Mouse (Mus musculus): ENCODE measurements around the gene Chrm2. TPM values are rescaled to one million over a fixed set of nuclear protein-coding genes. Genes with fewer than 3 reads are reported as not detected.
A peak's percentile ranks its signal among the peaks of the same experiment; 100 is the strongest.

The Chrm2 gene
- polyA plus RNA-seq, 1 experiment from 2014 or later = 0.52 TPM

GRCm38 (mm10) chr6:36409016-36409415 is 21.1 kb downstream of the Chrm2 start:
- Histone ChIP-seq H3K27me3 (ENCODE audit: control insufficient read depth, insufficient read depth, low read depth, low read length) (no peaks in the 10 kb centered on the region), H3K27ac (ENCODE audit: low read length) (no peak overlapping the region), H3K4me2 (ENCODE audit: low read depth, low read length) (no peak overlapping the region), H3K4me3 (ENCODE audit: low read depth, low read length) (no peak overlapping the region), H3K36me3 (ENCODE audit: control insufficient read depth, insufficient read depth) (no peaks in the 10 kb centered on the region), H3K9me3 (replicated peaks; ENCODE audit: control insufficient read depth, low read length) (no peaks in the 10 kb centered on the region), H3K9ac (ENCODE audit: low read depth, low read length) (no peak overlapping the region), H3K4me1 (ENCODE audit: control insufficient read depth, low read depth, low read length) (no peaks in the 10 kb centered on the region)
- no peak for ATAC-seq (ENCODE audit: low read depth)

GRCm38 (mm10) chr6:36410057-36410456 is 22.2 kb downstream of the Chrm2 start:
- Histone ChIP-seq H3K9ac (ENCODE audit: low read depth, low read length) (no peak overlapping the region), H3K4me1 (ENCODE audit: control insufficient read depth, low read depth, low read length) (no peaks in the 10 kb centered on the region), H3K9me3 (replicated peaks; ENCODE audit: control insufficient read depth, low read length) (no peaks in the 10 kb centered on the region), H3K4me2 (ENCODE audit: low read depth, low read length) (no peak overlapping the region), H3K4me3 (ENCODE audit: low read depth, low read length) (no peak overlapping the region), H3K27me3 (ENCODE audit: control insufficient read depth, insufficient read depth, low read depth, low read length) (no peaks in the 10 kb centered on the region), H3K27ac (ENCODE audit: low read length) (no peak overlapping the region), H3K36me3 (ENCODE audit: control insufficient read depth, insufficient read depth) (no peaks in the 10 kb centered on the region)
- 49% methylated on average over 2 of the region's 2 CpGs for WGBS (ENCODE audit: insufficient replicate concordance)
- no peak for ATAC-seq (ENCODE audit: low read depth)

- ATAC-seq (ENCODE audit: low read depth) = no peak
- H3K9ac ChIP-seq (ENCODE audit: low read depth, low read length) = no peak overlapping the region
- no peak overlapping the region for H3K4me3 ChIP-seq (ENCODE audit: low read depth, low read length)
- H3K27me3 ChIP-seq (ENCODE audit: control insufficient read depth, insufficient read depth, low read depth, low read length) = no peaks in the 10 kb centered on the region
- no peak overlapping the region for H3K4me2 ChIP-seq (ENCODE audit: low read depth, low read length)
- H3K9me3 ChIP-seq (replicated peaks; ENCODE audit: control insufficient read depth, low read length) = no peaks in the 10 kb centered on the region
- no peaks in the 10 kb centered on the region for H3K4me1 ChIP-seq (ENCODE audit: control insufficient read depth, low read depth, low read length)
- WGBS (ENCODE audit: insufficient replicate concordance) = 31% methylated on average over 2 of the region's 2 CpGs
- no peaks in the 10 kb centered on the region for H3K36me3 ChIP-seq (ENCODE audit: control insufficient read depth, insufficient read depth)
- H3K27ac ChIP-seq (ENCODE audit: low read length) = no peak overlapping the region
Observed at GRCm38 (mm10) chr6:36419716-36420115, 31.8 kb downstream of the Chrm2 start.

GRCm38 (mm10) chr6:36437964-36438363 is 50.1 kb downstream of the Chrm2 start:
- H3K27ac ChIP-seq (ENCODE audit: low read length) = no peak overlapping the region

GRCm38 (mm10) chr6:36439218-36439617 is 51.3 kb downstream of the Chrm2 start:
- no peak for ATAC-seq (ENCODE audit: low read depth)

More at GRCm38 (mm10) chr6:36437964-36438363, 50.1 kb downstream of the Chrm2 start:
- Histone ChIP-seq H3K4me3 (ENCODE audit: low read depth, low read length) (no peak overlapping the region), H3K9me3 (replicated peaks; ENCODE audit: control insufficient read depth, low read length) (no peaks in the 10 kb centered on the region), H3K27me3 (ENCODE audit: control insufficient read depth, insufficient read depth, low read depth, low read length) (no peaks in the 10 kb centered on the region), H3K36me3 (ENCODE audit: control insufficient read depth, insufficient read depth) (no peaks in the 10 kb centered on the region), H3K4me1 (ENCODE audit: control insufficient read depth, low read depth, low read length) (no peaks in the 10 kb centered on the region), H3K9ac (ENCODE audit: low read depth, low read length) (no peak overlapping the region), H3K4me2 (ENCODE audit: low read depth, low read length) (no peak overlapping the region)
- ATAC-seq (ENCODE audit: low read depth) = no peak
- 74% methylated on average over 6 of the region's 6 CpGs for WGBS (ENCODE audit: insufficient replicate concordance)

GRCm38 (mm10) chr6:36451480-36451879 is 63.6 kb downstream of the Chrm2 start:
- Histone ChIP-seq H3K36me3 (ENCODE audit: control insufficient read depth, insufficient read depth) (no peaks in the 10 kb centered on the region), H3K4me1 (ENCODE audit: control insufficient read depth, low read depth, low read length) (no peaks in the 10 kb centered on the region), H3K9ac (ENCODE audit: low read depth, low read length) (no peak overlapping the region), H3K27ac (ENCODE audit: low read length) (no peak overlapping the region), H3K4me3 (ENCODE audit: low read depth, low read length) (no peak overlapping the region), H3K4me2 (ENCODE audit: low read depth, low read length) (no peak overlapping the region), H3K27me3 (ENCODE audit: control insufficient read depth, insufficient read depth, low read depth, low read length) (no peaks in the 10 kb centered on the region), H3K9me3 (replicated peaks; ENCODE audit: control insufficient read depth, low read length) (no peaks in the 10 kb centered on the region)
- ATAC-seq (ENCODE audit: low read depth) = no peak

More at GRCm38 (mm10) chr6:36439218-36439617, 51.3 kb downstream of the Chrm2 start:
- no peaks in the 10 kb centered on the region for H3K4me1 ChIP-seq (ENCODE audit: control insufficient read depth, low read depth, low read length)
- no peaks in the 10 kb centered on the region for H3K27me3 ChIP-seq (ENCODE audit: control insufficient read depth, insufficient read depth, low read depth, low read length)
- H3K36me3 ChIP-seq (ENCODE audit: control insufficient read depth, insufficient read depth) = no peaks in the 10 kb centered on the region
- no peak overlapping the region for H3K27ac ChIP-seq (ENCODE audit: low read length)
- 49% methylated on average over 2 of the region's 2 CpGs for WGBS (ENCODE audit: insufficient replicate concordance)
- H3K9ac ChIP-seq (ENCODE audit: low read depth, low read length) = no peak overlapping the region
- H3K4me2 ChIP-seq (ENCODE audit: low read depth, low read length) = no peak overlapping the region
- H3K9me3 ChIP-seq (replicated peaks; ENCODE audit: control insufficient read depth, low read length) = no peaks in the 10 kb centered on the region
- H3K4me3 ChIP-seq (ENCODE audit: low read depth, low read length) = no peak overlapping the region

- Histone ChIP-seq H3K4me1 (ENCODE audit: control insufficient read depth, low read depth, low read length) (no peaks in the 10 kb centered on the region), H3K36me3 (ENCODE audit: control insufficient read depth, insufficient read depth) (no peaks in the 10 kb centered on the region), H3K4me2 (ENCODE audit: low read depth, low read length) (no peak overlapping the region), H3K4me3 (ENCODE audit: low read depth, low read length) (no peak overlapping the region), H3K9ac (ENCODE audit: low read depth, low read length) (no peak overlapping the region), H3K27ac (ENCODE audit: low read length) (no peak overlapping the region), H3K9me3 (replicated peaks; ENCODE audit: control insufficient read depth, low read length) (no peaks in the 10 kb centered on the region), H3K27me3 (ENCODE audit: control insufficient read depth, insufficient read depth, low read depth, low read length) (no peaks in the 10 kb centered on the region)
- ATAC-seq (ENCODE audit: low read depth) = no peak
Observed at GRCm38 (mm10) chr6:36455071-36455470, 67.2 kb downstream of the Chrm2 start.

- Histone ChIP-seq H3K9ac (ENCODE audit: low read depth, low read length) (no peak overlapping the region), H3K4me3 (ENCODE audit: low read depth, low read length) (no peak overlapping the region), H3K27me3 (ENCODE audit: control insufficient read depth, insufficient read depth, low read depth, low read length) (no peaks in the 10 kb centered on the region), H3K4me2 (ENCODE audit: low read depth, low read length) (no peak overlapping the region), H3K4me1 (ENCODE audit: control insufficient read depth, low read depth, low read length) (no peaks in the 10 kb centered on the region), H3K9me3 (replicated peaks; ENCODE audit: control insufficient read depth, low read length) (no peaks in the 10 kb centered on the region), H3K36me3 (ENCODE audit: control insufficient read depth, insufficient read depth) (no peaks in the 10 kb centered on the region), H3K27ac (ENCODE audit: low read length) (no peak overlapping the region)
- 28% methylated on average over 1 of the region's 1 CpGs for WGBS (ENCODE audit: insufficient replicate concordance)
- peak; percentile 32 for ATAC-seq (ENCODE audit: low read depth)
Observed at GRCm38 (mm10) chr6:36457015-36457414, 69.1 kb downstream of the Chrm2 start.

GRCm38 (mm10) chr6:36464008-36464407 is 76.1 kb downstream of the Chrm2 start:
- Histone ChIP-seq H3K36me3 (ENCODE audit: control insufficient read depth, insufficient read depth) (no peaks in the 10 kb centered on the region), H3K9ac (ENCODE audit: low read depth, low read length) (no peak overlapping the region), H3K4me1 (ENCODE audit: control insufficient read depth, low read depth, low read length) (no peaks in the 10 kb centered on the region), H3K27ac (ENCODE audit: low read length) (no peak overlapping the region), H3K27me3 (ENCODE audit: control insufficient read depth, insufficient read depth, low read depth, low read length) (no peaks in the 10 kb centered on the region), H3K4me2 (ENCODE audit: low read depth, low read length) (no peak overlapping the region), H3K9me3 (replicated peaks; ENCODE audit: control insufficient read depth, low read length) (no peaks in the 10 kb centered on the region), H3K4me3 (ENCODE audit: low read depth, low read length) (no peak overlapping the region)
- ATAC-seq (ENCODE audit: low read depth) = no peak
- WGBS (ENCODE audit: insufficient replicate concordance) = 51% methylated on average over 3 of the region's 3 CpGs
